Mouse (Mus musculus): ENCODE measurements around the gene Fyttd1.
A peak's percentile ranks its signal among the peaks of the same experiment; 100 is the strongest.
"Not testable (repeated sequence)": the region's sequence is repeated elsewhere in the genome, so short reads cannot be mapped to it uniquely, and the experiment has no call there.

Fyttd1 gene

GRCm38 (mm10) chr16:32877343-32878156 lies at the start of gene Fyttd1, which contains the start of gene Rubcn:
Gene Fyttd1, plus strand, starts transcription at chr16:32877500.
Gene Rubcn, minus strand, starts transcription at chr16:32877766.
- peak; percentile 96 to 97 for DNase-seq

- DNase-seq, result no peak
These were observed 48.2 kb upstream of the Fyttd1 start for GRCm38 (mm10) chr16:32829104-32829503.

- DNase-seq, result no peak
These were observed 45.8 kb upstream of the Fyttd1 start for GRCm38 (mm10) chr16:32831501-32831900.

GRCm38 (mm10) chr16:32847103-32847502 lies 30.2 kb upstream of the Fyttd1 start:
- no peak for DNase-seq

GRCm38 (mm10) chr16:32849042-32849830 lies 28.1 kb upstream of the Fyttd1 start:
- DNase-seq, result peak; percentile 67 to 83

- DNase-seq, result peak; percentile 18 to 29
These were observed 23.7 kb upstream of the Fyttd1 start for GRCm38 (mm10) chr16:32853492-32854049.

GRCm38 (mm10) chr16:32854050-32854571 lies 23.2 kb upstream of the Fyttd1 start:
- peak in 1 of 2 experiments; percentile 37 for DNase-seq

- no peak for DNase-seq
These were observed 20.5 kb upstream of the Fyttd1 start for GRCm38 (mm10) chr16:32856751-32857150.

- no peak for DNase-seq
These were observed 18.9 kb upstream of the Fyttd1 start for GRCm38 (mm10) chr16:32858356-32858755.

- peak in 1 of 2 experiments; percentile 10 for DNase-seq
These were observed 18.3 kb upstream of the Fyttd1 start for GRCm38 (mm10) chr16:32858771-32859636.

- no peak for DNase-seq
These were observed 15.4 kb upstream of the Fyttd1 start for GRCm38 (mm10) chr16:32861813-32862385.

GRCm38 (mm10) chr16:32865401-32865800 lies 11.9 kb upstream of the Fyttd1 start:
- DNase-seq, result peak in 1 of 2 experiments; percentile 33

- DNase-seq, result no peak
These were observed 10.6 kb upstream of the Fyttd1 start for GRCm38 (mm10) chr16:32866713-32867112.

GRCm38 (mm10) chr16:32867919-32868552 lies 9.3 kb upstream of the Fyttd1 start:
- DNase-seq, result peak; percentile 92 to 95

GRCm38 (mm10) chr16:32870231-32870630 lies 7.1 kb upstream of the Fyttd1 start:
- peak in 1 of 2 experiments; percentile 20 for DNase-seq

- DNase-seq, result peak; percentile 30 to 47
These were observed 3.9 kb upstream of the Fyttd1 start for GRCm38 (mm10) chr16:32873366-32873765.

GRCm38 (mm10) chr16:32875281-32875680 lies 2.0 kb upstream of the Fyttd1 start:
- DNase-seq, result not testable (repeated sequence)

GRCm38 (mm10) chr16:32875847-32876246 lies 1.5 kb upstream of the Fyttd1 start:
- peak; percentile 54 to 55 for DNase-seq

GRCm38 (mm10) chr16:32876831-32877230 lies 469 bp upstream of the Fyttd1 start:
- DNase-seq, result no peak

GRCm38 (mm10) chr16:32878157-32878598 lies 878 bp downstream of the Fyttd1 start:
- DNase-seq, result peak; percentile 17 to 32
